Mouse (Mus musculus): Measurements from ENCODE around the gene Kctd7.

Gene Kctd7

GRCm38 (mm10) chr5:130143101-130143500, 1.6 kb upstream of the Kctd7 start:
- no peak for DNase-seq (ENCODE audit: low spot score in 2 of 2)

DNA sequence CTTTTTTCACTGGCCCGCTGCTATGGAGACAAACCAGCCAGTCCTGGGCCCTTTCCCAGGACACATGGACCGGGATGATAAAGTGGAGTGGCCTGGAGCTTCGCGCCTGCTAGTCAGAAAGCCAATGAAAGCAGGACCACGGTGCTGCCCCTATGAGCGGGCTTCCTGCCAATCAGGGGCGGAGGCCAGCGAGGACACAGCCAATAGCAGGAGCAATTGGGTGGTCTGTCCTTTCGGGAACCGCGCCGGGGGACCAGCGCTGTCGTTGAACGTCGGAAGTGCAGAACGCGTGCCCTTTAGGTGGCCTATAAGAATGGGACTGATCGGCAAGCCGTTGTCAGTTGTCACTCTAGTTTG, 706 bp upstream of the Kctd7 start:
- DNase-seq (ENCODE audit: low spot score in 2 of 2): peak in 1 of 2 experiments; percentile 71

DNA sequence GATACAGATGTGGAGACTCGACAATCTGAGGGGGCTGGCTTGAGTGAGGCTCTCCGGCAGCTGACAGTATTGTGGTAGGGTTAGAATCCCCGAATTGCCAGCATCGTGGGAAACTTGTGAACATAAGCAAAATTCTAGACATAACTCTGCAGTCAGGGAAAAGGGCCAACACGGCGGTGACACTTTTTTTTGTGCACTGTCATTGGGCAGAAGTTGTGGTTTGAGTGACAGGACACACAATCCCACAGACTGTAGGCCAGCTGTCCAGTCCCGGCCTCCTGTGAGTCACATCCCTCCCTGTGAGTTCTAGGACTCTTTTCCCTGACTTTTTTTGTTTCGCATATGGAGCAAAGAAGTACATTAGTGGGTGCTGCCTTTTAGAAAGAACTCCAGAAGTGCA, 1.3 kb downstream of the Kctd7 start:
- peak in 1 of 2 experiments; percentile 42 for DNase-seq (ENCODE audit: low spot score in 2 of 2)

DNA sequence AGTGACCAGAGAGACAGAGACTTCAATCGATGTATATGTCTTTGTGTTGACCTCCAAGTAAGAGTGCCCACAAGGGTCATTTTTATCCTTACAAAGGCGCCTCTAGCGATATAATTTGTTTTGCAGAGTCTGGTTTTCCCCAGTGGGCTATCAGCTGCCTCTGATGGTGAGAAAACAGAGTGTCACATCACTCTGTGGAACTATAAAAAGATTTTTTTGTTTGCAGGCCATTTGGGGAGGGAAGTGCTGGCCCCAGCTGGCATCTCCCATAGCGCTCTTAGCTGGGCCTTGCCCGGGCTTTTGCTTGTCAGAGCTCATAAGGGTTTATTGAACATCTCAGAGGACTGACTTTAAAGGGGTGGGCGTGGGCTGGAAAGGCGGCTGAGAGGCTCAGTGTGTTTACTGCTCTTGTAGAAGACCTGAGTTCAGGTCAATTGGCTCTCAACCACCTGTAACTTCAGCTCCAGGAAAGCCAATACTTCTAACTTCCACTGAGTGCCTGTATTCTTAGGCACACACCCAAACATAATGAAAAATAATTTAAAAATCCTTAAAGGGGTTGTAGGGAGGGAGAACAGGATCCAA, 5.2 kb downstream of the Kctd7 start:
- DNase-seq (ENCODE audit: low spot score in 2 of 2): no peak

- DNase-seq (ENCODE audit: low spot score in 2 of 2): no peak
Measured at GRCm38 (mm10) chr5:130154286-130154685, 9.6 kb downstream of the Kctd7 start.

- no peak for DNase-seq (ENCODE audit: low spot score in 2 of 2)
Measured at GRCm38 (mm10) chr5:130158545-130158944, 13.9 kb downstream of the Kctd7 start.

- DNase-seq (ENCODE audit: low spot score in 2 of 2): no peak
Measured at GRCm38 (mm10) chr5:130159761-130160201, 15.1 kb downstream of the Kctd7 start.

GRCm38 (mm10) chr5:130163670-130164069, 19.0 kb downstream of the Kctd7 start:
- peak in 1 of 2 experiments; percentile 82 for DNase-seq (ENCODE audit: low spot score in 2 of 2)

DNA sequence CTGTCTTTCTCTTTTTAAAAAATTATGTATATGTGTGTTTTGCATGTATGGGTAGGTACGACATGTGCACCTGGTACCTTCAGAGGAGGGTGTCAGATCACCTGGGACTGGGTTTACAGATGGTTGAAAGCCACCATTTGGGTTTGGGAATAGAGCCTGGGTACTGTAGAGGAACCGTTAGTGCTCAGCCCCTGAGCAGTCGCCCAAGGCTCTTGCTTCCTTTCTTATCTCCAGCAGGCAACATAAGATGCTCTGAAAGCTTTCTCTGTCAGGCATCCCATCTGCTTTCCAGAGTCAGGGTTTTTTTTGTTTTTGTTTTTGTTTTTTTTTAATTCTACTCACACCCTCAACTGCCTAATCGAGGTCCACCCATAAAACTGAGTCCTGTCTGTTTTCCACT, 20.6 kb downstream of the Kctd7 start:
- no peak for DNase-seq (ENCODE audit: low spot score in 2 of 2)

- DNase-seq (ENCODE audit: low spot score in 2 of 2): no peak
Measured at GRCm38 (mm10) chr5:130169109-130169508, 24.4 kb downstream of the Kctd7 start.

DNA sequence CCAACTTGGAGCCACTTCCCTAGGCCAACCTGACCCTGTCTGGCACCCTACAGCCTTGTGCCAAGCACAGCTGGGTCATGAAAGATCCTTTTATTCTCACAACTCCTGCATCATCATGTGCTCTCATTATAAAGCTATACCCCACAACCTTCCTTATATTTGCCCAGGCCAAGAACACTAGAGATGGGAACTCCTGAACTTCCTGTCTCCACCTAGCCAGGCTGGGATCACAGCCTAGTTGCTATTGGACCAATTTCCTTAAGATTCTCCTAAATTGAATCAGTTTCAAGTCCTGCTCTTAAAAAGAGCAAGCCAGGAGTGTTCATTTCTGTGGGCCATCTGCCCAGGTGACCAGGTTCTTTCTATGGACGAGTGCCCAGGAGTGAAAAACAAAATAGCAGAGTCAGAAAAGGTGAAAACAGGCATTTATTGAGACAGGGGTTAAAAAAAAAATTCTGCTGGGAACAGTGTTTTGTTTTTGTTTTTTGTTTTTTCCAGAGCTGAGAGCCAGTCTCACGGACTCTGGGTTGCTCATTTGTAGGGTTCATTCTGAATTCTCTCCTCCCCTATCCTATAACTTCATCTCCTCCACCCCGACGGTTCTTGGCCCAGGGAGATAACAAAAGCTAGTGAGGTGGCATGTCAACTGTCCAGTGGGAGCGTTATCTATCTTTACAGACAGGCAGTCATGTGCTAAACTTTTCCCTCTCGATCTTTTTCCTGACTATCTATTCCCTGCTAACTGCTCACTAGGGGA, 26.2 kb downstream of the Kctd7 start:
- DNase-seq (ENCODE audit: low spot score in 2 of 2): no peak

DNA sequence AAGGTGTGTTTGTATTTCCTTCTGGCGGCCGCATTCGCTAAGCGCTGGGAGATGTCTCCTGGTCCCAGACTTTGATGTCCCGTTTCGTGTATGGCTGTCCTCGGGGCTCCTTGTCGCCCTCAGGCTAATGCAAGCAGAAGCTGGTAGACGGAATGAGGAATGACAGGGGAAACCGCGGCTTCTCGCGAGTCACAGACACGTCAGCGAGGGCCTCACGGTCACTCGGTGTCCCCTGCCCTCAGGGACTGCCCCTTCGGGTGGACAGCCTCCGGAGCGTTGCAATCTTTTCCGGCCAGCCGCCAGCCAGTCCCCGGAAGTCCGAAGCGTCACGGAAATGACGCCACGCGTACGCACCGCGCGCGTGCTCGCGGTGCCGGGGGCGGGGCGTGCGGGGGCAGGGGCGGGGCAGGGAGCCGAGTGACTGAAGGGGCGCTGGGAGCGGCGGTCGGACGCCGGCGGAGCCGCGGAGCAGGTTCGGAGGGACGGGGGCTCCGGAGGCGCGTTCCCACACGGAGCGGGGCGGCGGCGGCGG, 26.8 kb downstream of the Kctd7 start, which contains the start of gene Rabgef1:
TSS of gene Rabgef1 (plus strand) at position 376 of the 532 bp plus-strand sequence.
- peak; percentile 82 to 93 for DNase-seq (ENCODE audit: low spot score in 2 of 2)

- DNase-seq (ENCODE audit: low spot score in 2 of 2): peak in 1 of 2 experiments; percentile 34
Measured at GRCm38 (mm10) chr5:130171956-130172601, 27.4 kb downstream of the Kctd7 start.

- no peak for DNase-seq (ENCODE audit: low spot score in 2 of 2)
Measured at GRCm38 (mm10) chr5:130173012-130173411, 28.4 kb downstream of the Kctd7 start.

DNA sequence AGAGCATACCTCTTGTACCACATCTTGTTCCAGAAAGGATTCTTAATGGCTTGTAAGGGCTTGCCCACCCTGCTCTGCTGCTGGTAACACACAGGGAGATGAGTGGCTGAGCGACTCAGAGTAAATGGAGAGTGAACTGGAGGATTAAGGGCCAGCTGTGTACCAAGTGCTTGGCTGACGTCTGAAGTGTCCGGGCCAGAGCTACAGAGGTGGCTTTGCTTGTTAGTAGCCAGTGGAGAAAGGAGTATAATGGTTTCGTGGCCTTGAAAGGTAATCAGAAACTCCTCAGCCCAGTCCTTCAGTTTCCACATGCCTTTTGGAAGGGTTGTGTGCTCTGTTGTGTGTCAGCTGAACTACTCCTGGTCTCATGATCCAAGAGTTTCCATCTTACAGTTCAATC, 33.2 kb downstream of the Kctd7 start:
- no peak for DNase-seq (ENCODE audit: low spot score in 2 of 2)

GRCm38 (mm10) chr5:130180362-130180761, 35.7 kb downstream of the Kctd7 start:
- no peak for DNase-seq (ENCODE audit: low spot score in 2 of 2)

GRCm38 (mm10) chr5:130181740-130182540, 37.3 kb downstream of the Kctd7 start:
- DNase-seq (ENCODE audit: low spot score in 2 of 2): no peak

DNA sequence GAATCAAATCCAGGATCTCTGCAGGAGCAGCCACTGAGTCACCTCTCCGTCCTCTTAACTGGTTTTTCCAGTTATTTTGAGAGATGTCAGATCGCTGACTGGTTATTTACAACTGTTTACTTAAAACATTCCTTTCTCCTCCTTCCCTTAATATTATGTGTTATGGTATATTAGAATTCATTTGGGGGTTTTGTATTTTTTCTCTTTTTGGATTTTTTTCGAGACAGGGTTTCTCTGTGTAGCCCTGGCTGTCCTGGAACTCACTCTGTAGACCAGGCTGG, 37.8 kb downstream of the Kctd7 start:
- no peak for DNase-seq (ENCODE audit: low spot score in 2 of 2)

- DNase-seq (ENCODE audit: low spot score in 2 of 2): no peak
Measured at GRCm38 (mm10) chr5:130184193-130184856, 39.7 kb downstream of the Kctd7 start.

- no peak for DNase-seq (ENCODE audit: low spot score in 2 of 2)
Measured at GRCm38 (mm10) chr5:130185312-130185711, 40.7 kb downstream of the Kctd7 start.

- DNase-seq (ENCODE audit: low spot score in 2 of 2): peak in 1 of 2 experiments; percentile 43
Measured at GRCm38 (mm10) chr5:130187383-130187782, 42.7 kb downstream of the Kctd7 start.
